Mouse (Mus musculus) embryonic facial prominence, embryonic 11.5 days (tissue): ENCODE data around the gene Gpr55. TPM values are rescaled to one million over a fixed set of nuclear protein-coding genes. Genes with fewer than 3 reads are reported as not detected.

Experiments used
- ATAC-seq: fragments of 200-750 bp; cut with Nextera tagmentation; replicated peaks from 2 replicates; pipeline ENCODE4 v1.8.0; 2017; ENCODE audit warnings: low read depth; ENCODE audit not compliant: insufficient number of reproducible peaks, low FRiP score, low TSS enrichment
- DNase-seq: peaks from one replicate; pipeline ENCODE4 v3.0.0-alpha.2; 2015; ENCODE audit warnings: low spot score
- H3K27ac ChIP-seq: fragments of 300-500 bp; sonication (generic); replicated peaks from 2 replicates; pipeline ENCODE4 v1.5.1; 2014; ENCODE audit warnings: mild to moderate bottlenecking, low read depth, low read length, control low read depth
- H3K27me3 ChIP-seq: fragments of 300-500 bp; sonication (generic); 2 replicates; pipeline ENCODE4 v1.6.1; 2014; ENCODE audit warnings: mild to moderate bottlenecking, low read length, moderate library complexity, mixed read lengths; ENCODE audit not compliant: control insufficient read depth, insufficient read depth
- H3K36me3 ChIP-seq: fragments of 300-500 bp; sonication (generic); replicated peaks from 2 replicates; pipeline ENCODE4 v1.6.1; 2014; ENCODE audit warnings: low read depth, mild to moderate bottlenecking, low read length, moderate library complexity, mixed read lengths; ENCODE audit not compliant: control insufficient read depth, insufficient read depth
- H3K4me1 ChIP-seq: fragments of 300-500 bp; sonication (generic); 2 replicates; pipeline ENCODE4 v1.6.1; 2014; ENCODE audit warnings: low read length, mixed read lengths; ENCODE audit not compliant: control insufficient read depth, insufficient read depth
- H3K4me2 ChIP-seq: fragments of 300-500 bp; sonication (generic); 2 replicates; pipeline ENCODE4 v1.6.1; 2014; ENCODE audit warnings: low read depth, mild to moderate bottlenecking, control low read depth, low read length, moderate library complexity
- H3K4me3 ChIP-seq: fragments of 300-500 bp; sonication (generic); 2 replicates; pipeline ENCODE4 v1.5.1; 2014; ENCODE audit warnings: low read depth, low read length, control low read depth
- H3K9ac ChIP-seq: fragments of 300-500 bp; sonication (generic); replicated peaks from 2 replicates; pipeline ENCODE4 v1.6.1; 2014; ENCODE audit warnings: mild to moderate bottlenecking, control low read depth, low read length
- H3K9me3 ChIP-seq: fragments of 300-500 bp; sonication (generic); replicated peaks from 2 replicates; pipeline ENCODE4 v1.6.1; 2016; ENCODE audit warnings: mild to moderate bottlenecking, low read length, inconsistent platforms, mixed read lengths; ENCODE audit not compliant: control insufficient read depth
- WGBS: fragments of 180-500 bp; shearing (Covaris S2); extraction: QIAGEN DNeasy Blood & Tissue Kit; methylation state at CpG from one replicate; pipeline ENCODE4 v1.1.7; 2014; 5-methylcytosine and 5-hydroxymethylcytosine counted together
- polyA plus RNA-seq: library from polyadenylated mRNA; unstranded; fragments of >200 nt; fragmentation: Nextera tagmentation; extraction: Ambion mirVana; gene quantifications from 2 replicates; pipeline ENCODE4 v1.2.1, GENCODE M21; 2014

Gpr55 gene
- polyA plus RNA-seq, 1 experiment from 2014 or later = not detected

- 20% methylated on average over 11 of the region's 11 CpGs for WGBS
- H3K27me3 ChIP-seq = no peaks in the 10 kb centered on the region
- no peak overlapping the region for H3K9ac ChIP-seq
- H3K36me3 ChIP-seq = no peaks in the 10 kb centered on the region
- H3K27ac ChIP-seq = no peak overlapping the region
- peak; percentile 64 for DNase-seq
- H3K4me3 ChIP-seq = no peak overlapping the region
- H3K9me3 ChIP-seq = no peaks in the 10 kb centered on the region
- ATAC-seq = peak; percentile 49; the same call in 1 of the 2 replicates
- 0 out of 2 replicates have a peak, but pooled peaks cover 2% of the 10 kb centered on the region for H3K4me1 ChIP-seq
- H3K4me2 ChIP-seq = 0 out of 2 replicates have a peak overlapping the region, but pooled peaks have one; percentile 5
Observed at GRCm38 (mm10) chr1:85933631-85934465, 27.0 kb downstream of the Gpr55 start.

GRCm38 (mm10) chr1:85933226-85933625, 27.6 kb downstream of the Gpr55 start:
- 0 out of 2 replicates have a peak, but pooled peaks cover 2% of the 10 kb centered on the region for H3K4me1 ChIP-seq
- no peaks in the 10 kb centered on the region for H3K9me3 ChIP-seq
- no peak overlapping the region for H3K9ac ChIP-seq
- WGBS = 30% methylated on average over 7 of the region's 7 CpGs
- DNase-seq = no peak
- no peak overlapping the region for H3K4me3 ChIP-seq
- no peaks in the 10 kb centered on the region for H3K36me3 ChIP-seq
- ATAC-seq = no peak
- no peak overlapping the region for H3K27ac ChIP-seq
- H3K4me2 ChIP-seq = no peak overlapping the region
- H3K27me3 ChIP-seq = no peaks in the 10 kb centered on the region

- H3K9ac ChIP-seq = no peak overlapping the region
- WGBS = 80% methylated on average over 5 of the region's 5 CpGs
- no peaks in the 10 kb centered on the region for H3K36me3 ChIP-seq
- H3K27ac ChIP-seq = no peak overlapping the region
- no peaks in the 10 kb centered on the region for H3K27me3 ChIP-seq
- no peak overlapping the region for H3K4me3 ChIP-seq
- H3K4me1 ChIP-seq = 0 out of 2 replicates have a peak, but pooled peaks cover 2% of the 10 kb centered on the region
- ATAC-seq (no peak), DNase-seq (no peak)
- no peaks in the 10 kb centered on the region for H3K9me3 ChIP-seq
- H3K4me2 ChIP-seq = no peak overlapping the region
Observed at GRCm38 (mm10) chr1:85931170-85931569, 29.6 kb downstream of the Gpr55 start.

- no peak for ATAC-seq
- Histone ChIP-seq H3K4me1 (0 out of 2 replicates have a peak, but pooled peaks cover 2% of the 10 kb centered on the region), H3K9ac (no peak overlapping the region), H3K27me3 (no peaks in the 10 kb centered on the region), H3K9me3 (no peaks in the 10 kb centered on the region), H3K36me3 (no peaks in the 10 kb centered on the region), H3K4me2 (no peak overlapping the region), H3K27ac (no peak overlapping the region), H3K4me3 (no peak overlapping the region)
- 86% methylated on average over 6 of the region's 6 CpGs for WGBS
- no peak for DNase-seq
Observed at GRCm38 (mm10) chr1:85929406-85929805, 31.4 kb downstream of the Gpr55 start.

GRCm38 (mm10) chr1:85928688-85929065, 32.1 kb downstream of the Gpr55 start:
- DNase-seq (no peak), ATAC-seq (no peak)
- no peak overlapping the region for H3K4me3 ChIP-seq
- no peaks in the 10 kb centered on the region for H3K36me3 ChIP-seq
- no peaks in the 10 kb centered on the region for H3K4me1 ChIP-seq
- H3K9me3 ChIP-seq = no peaks in the 10 kb centered on the region
- no peak overlapping the region for H3K4me2 ChIP-seq
- H3K27ac ChIP-seq = no peak overlapping the region
- H3K27me3 ChIP-seq = no peaks in the 10 kb centered on the region
- WGBS = 73% methylated on average over 4 of the region's 4 CpGs
- no peak overlapping the region for H3K9ac ChIP-seq

GRCm38 (mm10) chr1:85928057-85928687, 32.6 kb downstream of the Gpr55 start, which contains the start of gene 4933407L21Rik:
Gene 4933407L21Rik, plus strand, starts transcription at chr1:85928483.
- H3K9me3 ChIP-seq = no peaks in the 10 kb centered on the region
- 47% methylated on average over 4 of the region's 4 CpGs for WGBS
- ATAC-seq (0 out of 2 replicates have a peak, but pooled peaks have one; percentile 50), DNase-seq (peak; percentile 49)
- H3K27ac ChIP-seq = no peak within 1 kb of the TSS
- H3K9ac ChIP-seq = no peak within 1 kb of the TSS
- no peaks in the 10 kb centered on the region for H3K27me3 ChIP-seq
- no peaks in the 10 kb centered on the region for H3K36me3 ChIP-seq
- H3K4me3 ChIP-seq = no peak within 1 kb of the TSS
- H3K4me1 ChIP-seq = no peaks in the 10 kb centered on the region
- H3K4me2 ChIP-seq = no peak within 1 kb of the TSS

GRCm38 (mm10) chr1:85925183-85925582, 35.6 kb downstream of the Gpr55 start:
- Histone ChIP-seq H3K27ac (no peak overlapping the region), H3K9ac (no peak overlapping the region), H3K27me3 (no peaks in the 10 kb centered on the region), H3K36me3 (no peaks in the 10 kb centered on the region), H3K4me3 (no peak overlapping the region), H3K4me2 (no peak overlapping the region), H3K4me1 (no peaks in the 10 kb centered on the region), H3K9me3 (no peaks in the 10 kb centered on the region)
- no peak for DNase-seq
- ATAC-seq = no peak
- WGBS = 80% methylated on average over 5 of the region's 5 CpGs

- no peaks in the 10 kb centered on the region for H3K4me1 ChIP-seq
- no peak overlapping the region for H3K4me2 ChIP-seq
- no peak overlapping the region for H3K27ac ChIP-seq
- no peak overlapping the region for H3K4me3 ChIP-seq
- H3K9ac ChIP-seq = no peak overlapping the region
- H3K36me3 ChIP-seq = no peaks in the 10 kb centered on the region
- no peaks in the 10 kb centered on the region for H3K27me3 ChIP-seq
- WGBS = 69% methylated on average over 5 of the region's 5 CpGs
- DNase-seq (no peak), ATAC-seq (no peak)
- no peaks in the 10 kb centered on the region for H3K9me3 ChIP-seq
Observed at GRCm38 (mm10) chr1:85922865-85923211, 38.0 kb downstream of the Gpr55 start.
